Mouse (Mus musculus) neural tube, embryonic 14.5 days (tissue): ENCODE measurements around the gene Vmn1r193. TPM values are rescaled to one million over a fixed set of nuclear protein-coding genes. Genes with fewer than 3 reads are reported as not detected.

Experiments used
- ATAC-seq: fragments of 200-750 bp; cut with Nextera tagmentation; 2 replicates; pipeline ENCODE4 v1.8.0; 2017; ENCODE audit warnings: low read depth, mild to moderate bottlenecking, moderate TSS enrichment, moderate library complexity
- H3K27ac ChIP-seq: fragments of 300-500 bp; sonication (generic); 2 replicates; pipeline ENCODE4 v1.5.1; 2014; ENCODE audit warnings: low read depth, mild to moderate bottlenecking, control low read depth, low read length, moderate library complexity, mixed read lengths
- H3K27me3 ChIP-seq: fragments of 300-500 bp; sonication (generic); 2 replicates; pipeline ENCODE4 v1.6.1; 2014; ENCODE audit warnings: low read length; ENCODE audit not compliant: control insufficient read depth, insufficient read depth
- H3K36me3 ChIP-seq: fragments of 300-500 bp; sonication (generic); 2 replicates; pipeline ENCODE4 v1.6.1; 2014; ENCODE audit warnings: low read length, mixed read lengths; ENCODE audit not compliant: control insufficient read depth, insufficient read depth
- H3K4me1 ChIP-seq: fragments of 300-500 bp; sonication (generic); 2 replicates; pipeline ENCODE4 v1.6.1; 2014; ENCODE audit warnings: low read length; ENCODE audit not compliant: control insufficient read depth, insufficient read depth
- H3K4me2 ChIP-seq: fragments of 300-500 bp; sonication (generic); 2 replicates; pipeline ENCODE4 v1.6.1; 2014; ENCODE audit warnings: mild to moderate bottlenecking, low read depth, low read length, control low read depth
- H3K4me3 ChIP-seq: fragments of 300-500 bp; sonication (generic); 2 replicates; pipeline ENCODE4 v1.5.1; 2014; ENCODE audit warnings: low read depth, low read length, control low read depth, mixed read lengths
- H3K9ac ChIP-seq: fragments of 300-500 bp; sonication (generic); replicated peaks from 2 replicates; pipeline ENCODE4 v1.6.1; 2014; ENCODE audit warnings: low read depth, mild to moderate bottlenecking, control low read depth, low read length, mixed read lengths
- H3K9me3 ChIP-seq: fragments of 300-500 bp; sonication (generic); 2 replicates; pipeline ENCODE4 v1.6.1; 2016; ENCODE audit warnings: low read length; ENCODE audit not compliant: control insufficient read depth
- WGBS: fragments of 180-500 bp; shearing (Covaris S2); extraction: QIAGEN DNeasy Blood & Tissue Kit; methylation state at CpG from one replicate; pipeline ENCODE4 v1.1.7; 2014; 5-methylcytosine and 5-hydroxymethylcytosine counted together
- microRNA-seq: library from miRNA; unstranded; fragments of <30 nt; microRNA quantifications from one replicate; pipeline ENCODE4, GENCODE M21; 2016
- polyA plus RNA-seq: library from polyadenylated mRNA; unstranded; fragments of >200 nt; fragmentation: Nextera tagmentation; extraction: Ambion mirVana; gene quantifications from 2 replicates; pipeline ENCODE4 v1.2.1, GENCODE M21; 2014

Vmn1r193 gene
- polyA plus RNA-seq, 1 experiment from 2014 or later: 0.15 TPM

- WGBS: 95% methylated on average over 15 of the region's 15 CpGs
- Histone ChIP-seq H3K4me3 (no peak overlapping the region), H3K27me3 (no peaks in the 10 kb centered on the region), H3K9me3 (peaks cover 3% of the 10 kb centered on the region; the same call in 1 of the 2 replicates), H3K4me1 (no peaks in the 10 kb centered on the region), H3K9ac (no peak overlapping the region), H3K36me3 (no peaks in the 10 kb centered on the region), H3K4me2 (no peak overlapping the region), H3K27ac (no peak overlapping the region)
- ATAC-seq: no peak
Measured at GRCm38 (mm10) chr13:22168416-22168815, 54.5 kb downstream of the Vmn1r193 start.

Small RNAs within 50 kb of the gene (microRNA-seq; reads per million reads assigned to microRNA genes)
- not detected for gene Gm23282
- gene Gm25084: not detected

Other genes starting within 250 kb of the Vmn1r193 start
- gene Pom121l2, start 242.0 kb downstream of the Vmn1r193 start, polyA plus RNA-seq: not detected in 2 replicates
- not detected in 2 replicates for gene Prss16, start 213.4 kb downstream of the Vmn1r193 start, polyA plus RNA-seq
- gene Hist1h2ah, start 187.6 kb downstream of the Vmn1r193 start, polyA plus RNA-seq: not detected in 2 replicates
- 0.98 TPM in 1 of 2 replicates, not detected in the other for gene Hist1h2bk, start 187.3 kb downstream of the Vmn1r193 start, polyA plus RNA-seq
- gene Hist1h4i, start 181.8 kb downstream of the Vmn1r193 start, polyA plus RNA-seq: 5.7 and 5.8 TPM in 2 replicates
- gene Hist1h2ag, start 180.2 kb downstream of the Vmn1r193 start, polyA plus RNA-seq: 2.9 and 3.8 TPM in 2 replicates
- gene Hist1h2bj, start 179.9 kb downstream of the Vmn1r193 start, polyA plus RNA-seq: 1.4 and 1.9 TPM in 2 replicates
- not detected in 2 replicates for gene Vmn1r188, start 138.7 kb downstream of the Vmn1r193 start, polyA plus RNA-seq
- not detected in 2 replicates for gene Vmn1r189, start 117.3 kb downstream of the Vmn1r193 start, polyA plus RNA-seq
- not detected in 2 replicates for gene Vmn1r191, start 39.2 kb downstream of the Vmn1r193 start, polyA plus RNA-seq
- not detected in 2 replicates for gene Vmn1r192, start 32.0 kb downstream of the Vmn1r193 start, polyA plus RNA-seq
- not detected in 2 replicates for gene Vmn1r194, start 21.1 kb upstream of the Vmn1r193 start, polyA plus RNA-seq
- gene Vmn1r195, start 47.4 kb upstream of the Vmn1r193 start, polyA plus RNA-seq: not detected in 2 replicates
- not detected in 2 replicates for gene Vmn1r196, start 66.8 kb upstream of the Vmn1r193 start, polyA plus RNA-seq
- gene Vmn1r197, start 101.4 kb upstream of the Vmn1r193 start, polyA plus RNA-seq: not detected in 2 replicates
- not detected in 2 replicates for gene Vmn1r198, start 127.2 kb upstream of the Vmn1r193 start, polyA plus RNA-seq
- gene Vmn1r199, start 156.7 kb upstream of the Vmn1r193 start, polyA plus RNA-seq: not detected in 2 replicates
- gene Vmn1r200, start 167.2 kb upstream of the Vmn1r193 start, polyA plus RNA-seq: not detected in 2 replicates
- not detected in 2 replicates for gene Vmn1r201, start 248.8 kb upstream of the Vmn1r193 start, polyA plus RNA-seq